Mouse (Mus musculus) fibroblast of lung, adult 2 months (primary cell): ENCODE measurements around the gene Afap1l2.
A peak's percentile ranks its signal among the peaks of the same experiment; 100 is the strongest.

Source experiments
- DNase-seq: peaks from one replicate; pipeline ENCODE4 v3.0.0-alpha.2; 2011; ENCODE audit warnings: low read depth

The Afap1l2 gene

GRCm38 (mm10) chr19:57007781-57008710, at the start of gene Afap1l2:
Gene Afap1l2 (minus strand): TSS chr19:57008228.
- no peak for DNase-seq

- DNase-seq = no peak
These were observed 49.5 kb upstream of the Afap1l2 start for GRCm38 (mm10) chr19:57057568-57057967.

- DNase-seq = peak; percentile 54
These were observed 47.4 kb upstream of the Afap1l2 start for GRCm38 (mm10) chr19:57055215-57056120.

- DNase-seq = no peak
These were observed 44.9 kb upstream of the Afap1l2 start for GRCm38 (mm10) chr19:57052959-57053358.

GRCm38 (mm10) chr19:57052016-57052415, 44.0 kb upstream of the Afap1l2 start:
- no peak for DNase-seq

GRCm38 (mm10) chr19:57049592-57050090, 41.6 kb upstream of the Afap1l2 start:
- no peak for DNase-seq

GRCm38 (mm10) chr19:57047671-57048320, 39.8 kb upstream of the Afap1l2 start:
- no peak for DNase-seq

GRCm38 (mm10) chr19:57039258-57039657, 31.2 kb upstream of the Afap1l2 start:
- DNase-seq = no peak

- DNase-seq = no peak
These were observed 28.8 kb upstream of the Afap1l2 start for GRCm38 (mm10) chr19:57036860-57037259.

GRCm38 (mm10) chr19:57031582-57031981, 23.6 kb upstream of the Afap1l2 start:
- no peak for DNase-seq

GRCm38 (mm10) chr19:57029461-57029860, 21.4 kb upstream of the Afap1l2 start:
- no peak for DNase-seq

- DNase-seq = no peak
These were observed 20.5 kb upstream of the Afap1l2 start for GRCm38 (mm10) chr19:57028327-57029179.

- no peak for DNase-seq
These were observed 18.5 kb upstream of the Afap1l2 start for GRCm38 (mm10) chr19:57026501-57026900.

GRCm38 (mm10) chr19:57017785-57018179, 9.8 kb upstream of the Afap1l2 start:
- DNase-seq = no peak

- no peak for DNase-seq
These were observed 9.2 kb upstream of the Afap1l2 start for GRCm38 (mm10) chr19:57016995-57017784.

GRCm38 (mm10) chr19:57014808-57015207, 6.8 kb upstream of the Afap1l2 start:
- no peak for DNase-seq

GRCm38 (mm10) chr19:57013271-57013677, 5.2 kb upstream of the Afap1l2 start:
- DNase-seq = no peak

GRCm38 (mm10) chr19:57012068-57012467, 4.0 kb upstream of the Afap1l2 start:
- DNase-seq = no peak

- DNase-seq = no peak
These were observed 2.0 kb upstream of the Afap1l2 start for GRCm38 (mm10) chr19:57010064-57010463.

GRCm38 (mm10) chr19:57009653-57010052, 1.6 kb upstream of the Afap1l2 start:
- DNase-seq = no peak
